Mouse (Mus musculus): ENCODE results near the gene Ndufa1. TPM values are rescaled to one million over a fixed set of nuclear protein-coding genes. Genes with fewer than 3 reads are reported as not detected.

Gene Ndufa1
- 90.8 and 107 TPM in 2 replicates for total RNA-seq (2023)

GRCm38 (mm10) chrX:37191105-37191743 lies at the start of gene Ndufa1, which contains the start of gene Rnf113a1:
Gene Ndufa1 (minus strand): TSS chrX:37191163.
Gene Rnf113a1 (plus strand): TSS chrX:37191245.

DNA sequence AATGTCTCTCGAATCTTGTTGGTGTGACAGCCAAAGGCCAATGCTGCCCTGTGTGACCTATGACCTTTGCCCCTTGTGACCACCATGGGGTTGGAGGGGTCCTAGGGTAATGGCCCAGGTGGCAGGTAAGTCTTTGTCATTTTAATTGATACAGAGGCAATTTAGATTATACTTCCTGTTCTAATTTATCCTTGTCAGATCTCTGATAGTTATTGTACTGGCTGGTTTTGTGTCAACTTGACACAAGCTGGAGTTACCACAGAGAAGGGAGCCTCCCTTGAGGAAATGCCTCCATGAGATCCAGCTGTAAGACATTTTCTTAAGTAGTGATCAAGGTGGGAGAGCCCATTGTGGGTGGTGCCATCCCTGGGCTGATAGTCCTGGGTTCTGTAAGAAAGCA lies 31.2 kb upstream of the Ndufa1 start, which contains the start of gene Rhox1:
Gene Rhox1, minus strand, starts transcription at position 101 of the 400 bp plus-strand sequence.

GRCm38 (mm10) chrX:37210941-37211340 lies 20.0 kb upstream of the Ndufa1 start, which contains the start of gene Gm9:
Gene Gm9 (minus strand): TSS chrX:37211041.

GRCm38 (mm10) chrX:37168742-37169141 lies 22.2 kb downstream of the Ndufa1 start, which contains the start of gene Akap14:
Gene Akap14 (minus strand): TSS chrX:37168842.

Other genes with a start within 250 kb of the Ndufa1 start
- gene Sept6, start 199.4 kb downstream of the Ndufa1 start, total RNA-seq (2023) = 21.9 and 28.2 TPM in 2 replicates
- gene Sowahd, start 142.3 kb downstream of the Ndufa1 start, total RNA-seq (2023) = not detected in 2 replicates
- 246 and 267 TPM in 2 replicates for gene Rpl39, start 105.8 kb downstream of the Ndufa1 start, total RNA-seq (2023)
- 11.3 and 14.3 TPM in 2 replicates for gene Upf3b, start 80.8 kb downstream of the Ndufa1 start, total RNA-seq (2023)
- gene Nkap, start 64.4 kb downstream of the Ndufa1 start, total RNA-seq (2023) = 11.5 and 15.5 TPM in 2 replicates
- gene Akap14, start 22.3 kb downstream of the Ndufa1 start, total RNA-seq (2023) = not detected in 2 replicates
- 3.0 and 3.3 TPM in 2 replicates for gene Rnf113a1, start 82 bp upstream of the Ndufa1 start, total RNA-seq (2023)
- not detected in 2 replicates for gene Gm9, start 19.9 kb upstream of the Ndufa1 start, total RNA-seq (2023)
- gene Rhox1, start 31.1 kb upstream of the Ndufa1 start, total RNA-seq (2023) = not detected in 2 replicates
- gene Rhox2a, start 53.8 kb upstream of the Ndufa1 start, total RNA-seq (2023) = not detected in 2 replicates
- gene Rhox3a, start 58.8 kb upstream of the Ndufa1 start, total RNA-seq (2023) = not detected in 2 replicates
- gene Rhox4a, start 74.2 kb upstream of the Ndufa1 start, total RNA-seq (2023) = not detected in 2 replicates
- not detected in 2 replicates for gene Rhox3a2, start 188.9 kb upstream of the Ndufa1 start, total RNA-seq (2023)
- not detected in 2 replicates for gene Rhox4a2, start 199.7 kb upstream of the Ndufa1 start, total RNA-seq (2023)
- gene Rhox2b, start 220.9 kb upstream of the Ndufa1 start, total RNA-seq (2023) = not detected in 2 replicates
- not detected in 2 replicates for gene Rhox4b, start 241.3 kb upstream of the Ndufa1 start, total RNA-seq (2023)